Mouse (Mus musculus): ENCODE measurements around the gene Lemd1.

DNA sequence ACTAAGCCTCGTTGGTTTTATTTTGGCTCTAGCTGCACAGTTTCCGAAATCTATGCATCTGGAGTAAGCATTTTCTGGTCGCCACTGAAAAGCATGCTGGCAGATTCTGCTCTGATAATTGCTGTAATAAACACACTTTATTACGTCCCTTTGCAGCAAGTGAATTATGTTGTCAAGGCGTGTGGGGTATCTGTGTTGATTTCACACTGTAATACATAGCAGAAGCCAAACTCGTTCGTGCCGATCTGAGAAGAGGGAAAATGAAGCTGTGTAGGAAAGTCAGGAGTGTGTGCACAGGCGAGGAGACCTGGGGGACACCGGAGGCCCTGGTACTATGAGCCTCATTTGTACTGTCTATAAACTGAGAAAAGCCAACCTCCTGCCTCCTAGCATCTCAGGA lies 18.2 kb downstream of the Lemd1 start:
- TF ChIP-seq CTCF (IDR thresholded peaks at IDR 0.05; ENCODE audit: low read depth) (no peak), EP300 (IDR thresholded peaks at IDR 0.05; ENCODE audit: low read depth) (no peak)

All from liver, embryonic 14.5 days (tissue).